Mouse (Mus musculus) olfactory bulb, adult 2 months (tissue): ENCODE measurements at regions not wholly inside any gene's neighbourhood (a gene's known extent, or its start where the extent isn't known, plus 50 kb on each side); places are given as distances from the start of the nearest gene placed in this dataset.

Experiments
- H3K27ac ChIP-seq: fragments of 200-500 bp; 2 replicates; pipeline ENCODE4 v1.5.1; 2012; ENCODE audit warnings: low read depth, low read length; ENCODE audit not compliant: insufficient read depth
- H3K4me1 ChIP-seq: fragments of 200-500 bp; 2 replicates; pipeline ENCODE4 v1.6.1; 2012; ENCODE audit warnings: low read length; ENCODE audit not compliant: control insufficient read depth, insufficient read depth
- H3K4me3 ChIP-seq: fragments of 200-500 bp; 2 replicates; pipeline ENCODE4 v1.5.1; 2012; ENCODE audit warnings: mild to moderate bottlenecking, low read depth, low read length, moderate library complexity; ENCODE audit not compliant: insufficient read depth
- CTCF ChIP-seq: fragments of 200-500 bp; IDR thresholded peaks from 2 replicates; pipeline ENCODE4 v1.5.1; 2012; ENCODE audit warnings: low read depth, mild to moderate bottlenecking, low read length, moderate library complexity; ENCODE audit not compliant: insufficient read depth
- POLR2A ChIP-seq: fragments of 200-500 bp; IDR thresholded peaks from 2 replicates; pipeline ENCODE4 v1.6.1; 2012; ENCODE audit warnings: mild to moderate bottlenecking, low read depth, low read length, moderate library complexity; ENCODE audit not compliant: insufficient read depth
- WGBS: fragments of 180-500 bp; shearing (Covaris S2); methylation state at CpG from one replicate; pipeline ENCODE4 v1.1.7; 2018; 5-methylcytosine and 5-hydroxymethylcytosine counted together

DNA sequence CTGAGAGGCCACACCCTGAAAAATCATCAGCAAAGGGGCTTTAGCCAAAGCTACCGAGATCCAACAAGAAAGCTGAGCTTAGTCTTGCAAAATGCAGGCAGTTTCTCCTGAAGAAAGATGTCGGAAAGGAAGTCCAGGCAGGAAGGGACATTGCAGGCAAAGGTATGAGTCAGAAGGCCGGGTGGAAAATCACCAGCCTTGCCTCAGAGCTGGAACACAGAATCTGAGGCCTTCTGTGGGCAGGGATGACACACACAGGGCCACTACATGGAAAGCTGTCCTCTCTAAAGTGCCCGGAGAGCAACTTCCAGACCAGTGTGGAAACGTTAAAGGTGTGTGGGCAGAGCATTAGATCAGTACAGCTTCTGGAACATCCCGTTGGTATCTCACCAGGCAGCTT lies 438.5 kb downstream of the Vrk1 start:
- WGBS: 76% methylated on average over 6 of the region's 6 CpGs

DNA sequence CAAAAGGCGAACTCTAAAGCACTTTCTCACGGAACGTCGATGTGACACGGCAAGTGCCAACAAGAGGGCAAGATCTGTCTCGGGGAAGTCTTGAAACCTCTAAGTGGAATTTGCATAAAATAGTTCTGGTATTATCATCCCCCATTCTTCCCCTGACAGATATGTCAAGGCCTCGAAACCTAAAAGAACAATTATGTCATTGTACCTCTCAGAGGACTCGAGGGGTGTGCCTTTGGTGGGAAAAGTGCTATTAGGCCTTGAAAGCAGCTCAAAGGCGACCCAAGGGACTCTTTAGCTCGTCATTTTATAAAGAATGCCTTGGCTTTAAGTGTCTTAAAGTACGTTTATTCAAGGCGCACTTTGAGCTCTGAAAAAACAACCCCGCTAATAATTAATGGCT lies 443.5 kb downstream of the Vrk1 start:
- TF ChIP-seq CTCF: no peak
- TF ChIP-seq POLR2A: no peak
- Histone ChIP-seq H3K4me3 (no peak overlapping the region), H3K27ac (no peak overlapping the region), H3K4me1 (peaks cover 25% of the 10 kb centered on the region)
- WGBS: 68% methylated on average over 13 of the region's 13 CpGs

More for the DNA sequence above, 438.5 kb downstream of the Vrk1 start:
- H3K27ac ChIP-seq: no peak overlapping the region
- peaks cover 22% of the 10 kb centered on the region for H3K4me1 ChIP-seq
- no peak for TF ChIP-seq POLR2A
- no peak for TF ChIP-seq CTCF
- H3K4me3 ChIP-seq: no peak overlapping the region

DNA sequence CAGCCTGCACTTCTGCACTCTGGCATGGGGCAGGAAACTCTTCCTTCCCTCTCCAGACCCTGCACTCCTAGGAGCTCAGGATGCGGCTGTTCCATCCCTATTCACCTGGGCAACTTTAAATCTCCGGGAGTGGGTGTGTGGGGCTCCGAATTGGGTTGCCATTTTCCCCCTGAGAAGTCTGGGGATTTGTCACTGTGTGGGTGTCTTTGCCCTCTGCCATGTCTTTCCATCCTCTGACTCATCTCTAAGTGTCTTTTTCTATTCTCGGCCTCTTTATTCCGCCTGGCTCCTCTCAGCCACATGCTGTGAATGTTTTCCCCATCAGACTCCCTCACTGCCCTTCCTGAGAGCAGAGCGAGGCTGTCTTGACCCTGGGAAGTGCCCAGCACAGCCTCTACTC lies 448.2 kb downstream of the Vrk1 start:
- TF ChIP-seq POLR2A (no peak), CTCF (no peak)
- H3K27ac ChIP-seq: peak overlapping the region; percentile 93
- no peak overlapping the region for H3K4me3 ChIP-seq
- peaks cover 37% of the 10 kb centered on the region for H3K4me1 ChIP-seq
- WGBS: 17% methylated on average over 6 of the region's 6 CpGs

DNA sequence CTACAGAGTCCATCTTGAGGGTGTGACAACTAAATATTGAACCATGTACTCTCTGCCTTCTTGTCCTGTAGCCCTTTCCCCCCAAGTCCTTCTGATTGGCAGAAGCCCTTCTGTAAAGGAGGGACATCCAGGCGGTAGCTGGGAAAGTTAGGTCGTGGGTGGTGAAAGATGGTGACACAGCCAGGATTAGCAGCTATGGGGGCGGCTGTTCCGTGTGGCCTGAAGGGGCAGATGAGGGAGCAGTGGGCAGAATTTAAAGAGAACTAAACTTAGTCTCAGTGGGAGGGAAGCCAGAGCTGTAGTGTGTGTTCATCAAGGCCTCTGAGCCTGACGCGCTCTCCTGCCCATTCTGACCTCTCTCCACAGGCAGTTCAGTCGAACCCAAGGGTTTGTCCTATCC lies 450.6 kb downstream of the Vrk1 start:
- Histone ChIP-seq H3K27ac (peak overlapping the region; percentile 12; the same call in 1 of the 2 replicates), H3K4me1 (peaks cover 40% of the 10 kb centered on the region), H3K4me3 (no peak overlapping the region)
- TF ChIP-seq POLR2A (no peak), CTCF (no peak)
- 59% methylated on average over 7 of the region's 7 CpGs for WGBS

DNA sequence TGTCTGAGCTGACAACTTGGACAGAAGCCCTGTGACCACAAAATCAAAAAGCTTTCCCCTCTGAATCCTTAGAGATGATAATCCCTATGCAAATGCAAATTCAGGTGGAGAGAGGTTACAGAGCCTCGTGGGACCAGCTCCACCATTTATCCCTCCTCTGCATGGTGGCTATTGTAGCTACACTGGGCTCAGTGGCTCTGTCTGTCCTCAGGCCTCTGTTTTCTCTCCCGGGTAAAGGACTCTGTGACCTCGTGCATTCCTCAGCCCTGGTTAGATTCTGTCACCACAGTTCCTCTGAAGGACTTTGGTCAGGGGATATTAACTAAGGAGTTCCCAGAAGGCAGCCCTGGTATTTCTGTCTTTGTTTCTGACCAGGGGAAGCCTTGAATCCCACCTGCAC lies 452.3 kb downstream of the Vrk1 start:
- TF ChIP-seq POLR2A: no peak
- Histone ChIP-seq H3K27ac (no peak overlapping the region), H3K4me3 (no peak overlapping the region), H3K4me1 (peaks cover 32% of the 10 kb centered on the region)
- WGBS: 61% methylated on average over 3 of the region's 3 CpGs

DNA sequence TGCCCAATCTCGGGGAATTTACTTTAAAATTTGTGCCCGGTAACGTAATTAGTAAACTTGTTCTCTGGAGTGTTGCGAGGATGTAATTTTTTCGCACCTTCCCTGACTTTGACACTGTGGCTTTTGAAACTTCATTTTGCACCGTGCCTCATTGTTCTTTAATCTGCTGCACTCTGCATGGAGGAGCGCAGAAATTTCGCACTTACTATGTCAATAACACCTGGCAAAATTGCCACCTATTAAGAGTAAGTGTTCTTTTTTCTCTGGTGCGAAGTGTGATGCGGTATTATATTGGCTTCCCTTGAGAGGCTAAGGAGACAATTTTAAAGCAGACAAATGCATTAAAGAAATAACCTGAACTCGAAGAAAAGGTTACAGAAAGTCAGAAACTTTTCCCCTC lies 454.7 kb downstream of the Vrk1 start:
- no peak overlapping the region for H3K27ac ChIP-seq
- TF ChIP-seq CTCF: no peak
- peaks cover 18% of the 10 kb centered on the region for H3K4me1 ChIP-seq
- H3K4me3 ChIP-seq: no peak overlapping the region
- WGBS: 74% methylated on average over 11 of the region's 11 CpGs

DNA sequence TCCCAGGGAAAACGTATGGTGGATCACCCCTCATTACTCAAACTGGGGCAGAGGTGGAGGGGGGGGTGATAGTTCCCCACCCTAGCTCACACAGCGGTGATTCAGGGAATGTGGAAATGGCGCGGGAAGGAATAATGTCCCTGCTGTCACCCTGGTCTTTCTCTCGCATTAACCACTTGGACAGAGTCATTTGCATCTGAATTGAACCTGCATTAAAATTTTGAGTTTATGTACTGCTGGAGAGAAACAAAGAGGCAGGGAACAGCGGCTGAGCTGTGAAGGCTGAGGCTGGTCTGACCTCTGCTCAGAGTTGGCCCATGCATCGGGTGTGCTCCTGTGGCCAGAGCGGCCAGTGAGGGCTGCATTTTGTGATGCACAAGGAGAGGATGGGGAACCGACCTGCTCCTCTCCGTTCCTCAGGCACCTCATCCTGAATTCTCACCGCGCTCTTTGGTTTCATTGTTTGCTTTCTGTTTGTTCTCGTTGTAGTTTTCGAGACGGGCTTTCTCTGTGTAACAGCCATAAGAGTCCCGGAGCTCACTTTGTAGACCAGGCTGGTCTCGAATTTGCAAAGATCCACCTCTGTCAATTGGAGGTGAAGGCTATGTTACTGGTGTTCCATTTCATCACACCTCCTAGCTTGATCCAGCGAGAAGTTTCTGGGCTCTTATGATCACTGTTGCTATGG lies 458.3 kb downstream of the Vrk1 start:
- Histone ChIP-seq H3K4me1 (peaks cover 2% of the 10 kb centered on the region), H3K27ac (no peak overlapping the region), H3K4me3 (no peak overlapping the region)
- WGBS: 57% methylated on average over 18 of the region's 18 CpGs
- TF ChIP-seq CTCF: no peak
- TF ChIP-seq POLR2A: no peak

- WGBS: 46% methylated on average over 24 of the region's 24 CpGs
- Histone ChIP-seq H3K27ac (peak overlapping the region; percentile 22; the same call in 1 of the 2 replicates), H3K4me1 (peaks cover 14% of the 10 kb centered on the region), H3K4me3 (no peak overlapping the region)
- TF ChIP-seq POLR2A (no peak), CTCF (no peak)
Observed at GRCm38 (mm10) chr12:106474501-106475165, 464.6 kb downstream of the Vrk1 start.

DNA sequence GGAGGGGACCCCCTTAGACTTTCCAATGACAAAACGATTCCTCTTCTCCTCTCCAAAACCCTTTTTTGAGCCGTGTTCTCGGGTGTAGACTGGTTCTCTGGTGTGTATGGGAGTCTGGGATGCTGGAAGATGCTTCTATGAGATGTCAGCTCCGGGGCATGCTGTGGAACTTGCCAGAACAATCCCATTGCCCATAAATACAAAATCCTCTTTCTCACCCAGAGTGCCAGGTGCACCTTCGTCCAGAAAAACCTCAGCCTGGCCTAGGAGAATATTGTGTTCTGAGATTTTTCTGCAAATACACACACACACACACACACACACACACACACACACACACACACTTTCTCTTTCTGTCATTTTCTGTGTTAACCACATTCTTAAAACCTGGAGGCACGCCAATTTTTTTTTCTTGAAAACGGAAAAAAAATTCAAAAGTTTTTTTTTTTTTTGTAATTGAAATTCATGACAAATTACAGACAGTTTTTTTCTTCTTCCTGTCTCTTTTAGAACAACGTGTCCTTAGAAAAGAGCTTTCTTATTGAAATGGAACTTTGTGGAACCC lies 465.5 kb downstream of the Vrk1 start:
- WGBS: 66% methylated on average over 8 of the region's 8 CpGs
- H3K27ac ChIP-seq: no peak overlapping the region
- no peak overlapping the region for H3K4me3 ChIP-seq
- H3K4me1 ChIP-seq: peaks cover 14% of the 10 kb centered on the region
- no peak for TF ChIP-seq CTCF
- no peak for TF ChIP-seq POLR2A
